Mouse (Mus musculus) CH12.LX (cell line): ENCODE measurements around the gene Arhgap31.

Experiments used
- CHD2 ChIP-seq: IDR thresholded peaks from 2 replicates; pipeline ENCODE4 v1.6.1; 2011; ENCODE audit warnings: low read length, improper control_type of control experiment
- CTCF ChIP-seq, 2 experiments: IDR thresholded peaks in 1 of 2; conservative IDR thresholded peaks in 1 of 2; 2 replicates each; pipeline ENCODE4 v1.5.1; 2011 to 2012; ENCODE audit warnings: low read depth in 2 of 2, low read length in 2 of 2, improper control_type of control experiment in 1 of 2, inconsistent platforms in 1 of 2, mild to moderate bottlenecking in 1 of 2, moderate library complexity in 1 of 2
- EP300 ChIP-seq: IDR thresholded peaks from 2 replicates; pipeline ENCODE4 v1.6.1; 2011; ENCODE audit warnings: low read length, improper control_type of control experiment
- ETS1 ChIP-seq: conservative IDR thresholded peaks from 2 replicates; pipeline ENCODE4 v1.6.1; 2012; ENCODE audit warnings: low read depth, mild to moderate bottlenecking, inconsistent platforms, low read length, improper control_type of control experiment, moderate library complexity
- NRF1 ChIP-seq: IDR thresholded peaks from 2 replicates; pipeline ENCODE4 v1.6.1; 2014; ENCODE audit warnings: low read depth, mild to moderate bottlenecking, inconsistent platforms, low read length, improper control_type of control experiment, moderate library complexity
- POLR2A ChIP-seq: IDR thresholded peaks from 2 replicates; pipeline ENCODE4 v1.6.1; 2011; ENCODE audit warnings: low read depth, mild to moderate bottlenecking, improper control_type of control experiment, low read length
- RCOR1 ChIP-seq: conservative IDR thresholded peaks from 2 replicates; pipeline ENCODE4 v1.6.1; 2012; ENCODE audit warnings: low read depth, mild to moderate bottlenecking, inconsistent platforms, low read length, improper control_type of control experiment
- USF1 ChIP-seq: IDR thresholded peaks from 2 replicates; pipeline ENCODE4 v1.6.1; 2014; ENCODE audit warnings: low read depth, mild to moderate bottlenecking, inconsistent platforms, low read length, improper control_type of control experiment
- ZKSCAN1 ChIP-seq: IDR thresholded peaks from 2 replicates; pipeline ENCODE4 v1.6.1; 2012; ENCODE audit warnings: low read depth, inconsistent platforms, low read length, improper control_type of control experiment, borderline replicate concordance
- ZNF384 ChIP-seq: IDR thresholded peaks from 2 replicates; pipeline ENCODE4 v1.6.1; 2012; ENCODE audit warnings: low read depth, low read length, improper control_type of control experiment, inconsistent platforms

- TF ChIP-seq POLR2A: no peak
- TF ChIP-seq ETS1: no peak
- no peak for TF ChIP-seq NRF1
- peak; percentile 89 to 95 for TF ChIP-seq CTCF (conservative IDR thresholded peaks at IDR 0.05 in 1 of 2, IDR thresholded peaks at IDR 0.05 in 1 of 2; ENCODE audit: low read depth in 2 of 2, low read length in 2 of 2)
- TF ChIP-seq ZNF384: no peak
- no peak for TF ChIP-seq ZKSCAN1
- no peak for TF ChIP-seq CHD2
- TF ChIP-seq USF1: no peak
- no peak for TF ChIP-seq RCOR1
- no peak for TF ChIP-seq EP300
Measured at GRCm38 (mm10) chr16:38619054-38619453, 94.0 kb downstream of the Arhgap31 start.
